Mouse (Mus musculus): ENCODE results near the gene Asl. TPM values are rescaled to one million over a fixed set of nuclear protein-coding genes. Genes with fewer than 3 reads are reported as not detected.

The Asl gene
- polyA plus RNA-seq, 1 experiment from 2014 or later: 44.4 TPM

DNA sequence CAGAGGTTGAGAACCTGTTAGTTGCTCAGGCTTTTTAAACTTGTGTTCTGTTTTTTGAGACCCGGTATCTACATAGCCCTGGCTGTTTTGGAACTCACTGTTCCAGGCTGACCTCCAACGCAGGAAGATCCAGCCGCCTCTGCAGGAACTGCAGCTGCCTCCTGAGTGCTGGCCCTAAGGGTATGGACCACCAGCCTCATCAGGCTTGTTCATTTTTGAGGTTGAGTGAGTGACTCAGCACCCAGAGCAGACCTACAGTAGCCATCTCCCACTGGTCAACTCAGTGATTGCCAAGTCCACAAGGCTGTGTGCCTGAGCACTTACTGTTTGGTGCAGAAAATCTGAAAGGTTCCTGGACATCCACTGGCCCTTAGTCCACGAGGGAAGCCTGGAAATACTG, 57.6 kb downstream of the Asl start:
- Histone ChIP-seq H3K4me2 (no peak overlapping the region), H3K9me3 (no peaks in the 10 kb centered on the region), H3K36me3 (peaks cover 15% of the 10 kb centered on the region; the same call in 1 of the 2 replicates), H3K27me3 (no peaks in the 10 kb centered on the region), H3K9ac (no peak overlapping the region), H3K4me3 (no peak overlapping the region), H3K27ac (replicated peaks) (no peak overlapping the region), H3K4me1 (replicated peaks) (no peaks in the 10 kb centered on the region)
- 88% methylated on average over 4 of the region's 4 CpGs for WGBS
- no peak for ATAC-seq (ENCODE audit: low read depth)

GRCm38 (mm10) chr5:129968417-129968816, 60.6 kb downstream of the Asl start:
- Histone ChIP-seq H3K9ac (no peak overlapping the region), H3K4me1 (replicated peaks) (no peaks in the 10 kb centered on the region), H3K4me2 (no peak overlapping the region), H3K9me3 (no peaks in the 10 kb centered on the region), H3K27ac (replicated peaks) (no peak overlapping the region), H3K4me3 (no peak overlapping the region), H3K27me3 (no peaks in the 10 kb centered on the region), H3K36me3 (peaks cover 9% of the 10 kb centered on the region; the same call in 1 of the 2 replicates)
- no peak for ATAC-seq (ENCODE audit: low read depth)
- WGBS: 85% methylated on average over 7 of the region's 7 CpGs

DNA sequence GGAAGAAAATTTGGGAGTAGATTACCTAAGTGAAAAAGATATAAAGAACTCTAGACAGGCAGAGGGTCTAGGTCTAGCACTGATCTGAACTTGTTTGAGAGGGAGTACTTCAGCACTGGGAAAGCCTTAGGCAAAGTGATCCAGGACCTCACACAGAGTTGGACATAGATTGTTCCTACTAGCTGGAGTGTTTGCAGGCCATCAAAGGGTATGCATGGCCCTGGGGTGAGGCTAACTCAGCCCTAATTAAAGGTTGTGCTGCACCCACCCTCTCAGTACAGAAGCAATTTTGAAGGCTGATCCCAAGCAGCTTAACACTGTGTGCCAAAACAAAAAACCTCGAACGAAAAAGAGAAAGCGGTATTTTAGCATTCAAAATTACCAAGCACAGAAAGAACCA, 62.6 kb downstream of the Asl start:
- Histone ChIP-seq H3K9me3 (no peaks in the 10 kb centered on the region), H3K4me2 (no peak overlapping the region), H3K4me3 (no peak overlapping the region), H3K36me3 (0 out of 2 replicates have a peak, but pooled peaks cover 1% of the 10 kb centered on the region), H3K9ac (no peak overlapping the region), H3K27me3 (no peaks in the 10 kb centered on the region), H3K27ac (replicated peaks) (no peak overlapping the region), H3K4me1 (replicated peaks) (no peaks in the 10 kb centered on the region)
- no peak for ATAC-seq (ENCODE audit: low read depth)
- WGBS: 93% methylated on average over 3 of the region's 3 CpGs

GRCm38 (mm10) chr5:129963224-129963623, 65.8 kb downstream of the Asl start:
- H3K4me2 ChIP-seq: no peak overlapping the region
- H3K4me1 ChIP-seq (replicated peaks): no peaks in the 10 kb centered on the region
- no peak overlapping the region for H3K9ac ChIP-seq
- H3K4me3 ChIP-seq: no peak overlapping the region
- H3K9me3 ChIP-seq: no peaks in the 10 kb centered on the region
- ATAC-seq (ENCODE audit: low read depth): no peak
- WGBS: 79% methylated on average over 4 of the region's 4 CpGs
- no peaks in the 10 kb centered on the region for H3K36me3 ChIP-seq
- H3K27me3 ChIP-seq: no peaks in the 10 kb centered on the region
- no peak overlapping the region for H3K27ac ChIP-seq (replicated peaks)

Other genes starting within 250 kb of the Asl start
- gene Psph, start 241.8 kb downstream of the Asl start, polyA plus RNA-seq (2015; fragmentation: Nextera tagmentation; extraction: Ambion mirVana): 30.9 and 35.2 TPM in 2 replicates
- gene Sumf2, start 182.3 kb downstream of the Asl start, polyA plus RNA-seq (2015; fragmentation: Nextera tagmentation; extraction: Ambion mirVana): 37.9 and 45.8 TPM in 2 replicates
- 916 and 967 TPM in 2 replicates for gene Chchd2, start 141.8 kb downstream of the Asl start, polyA plus RNA-seq (2015; fragmentation: Nextera tagmentation; extraction: Ambion mirVana)
- gene Zbed5, start 133.5 kb downstream of the Asl start, polyA plus RNA-seq (2015; fragmentation: Nextera tagmentation; extraction: Ambion mirVana): 12.9 and 13.3 TPM in 2 replicates
- gene Phkg1, start 130.7 kb downstream of the Asl start, polyA plus RNA-seq (2015; fragmentation: Nextera tagmentation; extraction: Ambion mirVana): 0.32 and 0.33 TPM in 2 replicates
- 4.9 and 6.1 TPM in 2 replicates for gene Nupr1l, start 120.7 kb downstream of the Asl start, polyA plus RNA-seq (2015; fragmentation: Nextera tagmentation; extraction: Ambion mirVana)
- gene Vkorc1l1, start 87.3 kb downstream of the Asl start, polyA plus RNA-seq (2015; fragmentation: Nextera tagmentation; extraction: Ambion mirVana): 29.8 and 32.0 TPM in 2 replicates
- 30.9 and 33.3 TPM in 2 replicates for gene Gusb, start 26.2 kb downstream of the Asl start, polyA plus RNA-seq (2015; fragmentation: Nextera tagmentation; extraction: Ambion mirVana)
- gene Crcp, start within 50 bp of the Asl start, polyA plus RNA-seq (2015; fragmentation: Nextera tagmentation; extraction: Ambion mirVana): 70.1 and 80.1 TPM in 2 replicates
- gene Tpst1, start 44.1 kb upstream of the Asl start, polyA plus RNA-seq (2015; fragmentation: Nextera tagmentation; extraction: Ambion mirVana): 56.7 and 59.0 TPM in 2 replicates
- 15.1 and 16.7 TPM in 2 replicates for gene Kctd7, start 115.6 kb upstream of the Asl start, polyA plus RNA-seq (2015; fragmentation: Nextera tagmentation; extraction: Ambion mirVana)
- 36.4 and 36.6 TPM in 2 replicates for gene Rabgef1, start 142.6 kb upstream of the Asl start, polyA plus RNA-seq (2015; fragmentation: Nextera tagmentation; extraction: Ambion mirVana)
- 25.9 TPM in 2 replicates for gene Tmem248, start 187.8 kb upstream of the Asl start, polyA plus RNA-seq (2015; fragmentation: Nextera tagmentation; extraction: Ambion mirVana)
- 64.1 and 66.3 TPM in 2 replicates for gene Sbds, start 226.3 kb upstream of the Asl start, polyA plus RNA-seq (2015; fragmentation: Nextera tagmentation; extraction: Ambion mirVana)
- gene Tyw1, start 226.4 kb upstream of the Asl start, polyA plus RNA-seq (2015; fragmentation: Nextera tagmentation; extraction: Ambion mirVana): 23.2 and 27.0 TPM in 2 replicates